Mouse (Mus musculus) erythroblast, adult 5-6 weeks (primary cell): Measurements from ENCODE around the gene Gtf2ird2. TPM values are rescaled to one million over a fixed set of nuclear protein-coding genes. Genes with fewer than 3 reads are reported as not detected.

Source experiments
- ATAC-seq: replicated peaks from 2 replicates; pipeline ENCODE4 v1.8.0; 2016; ENCODE audit warnings: moderate number of reproducible peaks, mild to moderate bottlenecking, moderate TSS enrichment, inconsistent platforms; ENCODE audit not compliant: poor library complexity, low FRiP score, severe bottlenecking
- total RNA-seq, 2 experiments: library from RNA; stranded (forward) in 1 of 2; stranded (reverse) in 1 of 2; fragments of 150-400 nt in 1 of 2; fragments of 200-764, 138-1000 nt in 1 of 2; gene quantifications; 2 replicates each; pipeline versions ENCODE4 v1.2.3 to v1.2.4; 2015 to 2017; ENCODE audit warnings: low replicate concordance in 2 of 2

The Gtf2ird2 gene
- total RNA-seq, 2 experiments from 2014 or later: 1.2 to 2.5 TPM

DNA sequence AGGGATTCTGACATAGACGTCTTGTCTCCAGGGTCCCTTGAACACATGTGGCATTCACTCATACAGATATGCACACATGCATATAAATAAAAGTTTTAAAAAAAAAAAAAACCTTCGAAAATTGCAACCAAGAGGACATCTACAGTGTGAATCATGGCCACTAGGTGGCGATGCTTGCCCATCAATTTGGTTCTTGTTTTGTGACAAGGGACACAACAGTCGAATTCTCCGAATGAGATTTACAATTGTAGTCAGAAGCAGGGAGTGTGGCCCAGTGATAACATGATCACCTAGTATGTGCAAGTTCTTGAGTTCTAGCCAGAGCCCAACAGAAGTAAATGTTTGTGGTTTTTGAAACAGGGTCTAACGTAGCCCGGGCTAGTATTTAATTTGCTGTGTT is 3.9 kb upstream of the Gtf2ird2 start:
- no peak for ATAC-seq

DNA sequence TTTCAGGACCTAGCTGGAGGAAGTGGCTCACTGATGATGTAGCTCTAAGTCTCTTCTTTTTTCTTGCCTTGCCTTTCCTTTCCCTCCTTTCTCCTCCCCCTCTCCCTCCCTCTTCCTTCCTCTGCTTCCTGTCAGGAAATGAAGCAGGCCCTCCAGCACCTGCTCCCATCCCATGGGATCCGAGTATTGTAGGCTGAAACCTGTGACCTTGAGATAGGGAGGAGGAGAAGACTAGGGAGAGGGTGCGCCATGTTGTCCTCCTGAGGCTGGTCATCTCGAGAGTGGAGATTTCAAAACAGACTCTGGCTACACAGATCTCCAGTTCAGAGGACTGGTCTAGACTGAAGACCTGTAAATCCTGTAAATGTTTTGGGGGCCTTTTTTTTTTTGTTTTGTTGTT is 1.6 kb upstream of the Gtf2ird2 start:
- no peak for ATAC-seq

DNA sequence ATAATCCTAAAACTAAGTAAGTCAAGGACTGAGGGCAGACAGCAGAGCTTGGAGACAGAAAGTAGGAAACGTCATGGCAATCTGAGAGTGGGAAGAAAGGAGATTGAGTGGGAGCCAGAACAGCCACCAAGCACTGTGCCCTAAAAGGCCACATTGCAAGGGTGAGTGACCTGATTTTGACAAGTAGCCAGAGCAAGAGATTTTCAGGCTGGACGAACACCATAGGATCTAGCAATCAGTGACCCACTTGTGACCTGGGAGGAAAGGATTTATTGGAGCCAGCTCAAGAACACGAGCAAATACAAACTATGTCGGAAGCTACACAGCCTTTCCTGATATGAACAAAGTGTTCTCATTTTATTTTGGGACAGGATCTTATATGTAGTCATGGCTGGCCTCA is 1.1 kb upstream of the Gtf2ird2 start:
- ATAC-seq: no peak

GRCm38 (mm10) chr5:134183162-134183561 is 657 bp upstream of the Gtf2ird2 start:
- no peak for ATAC-seq

- no peak for ATAC-seq
These were observed 2.2 kb downstream of the Gtf2ird2 start for GRCm38 (mm10) chr5:134186059-134186458.

- ATAC-seq: no peak
These were observed 3.3 kb downstream of the Gtf2ird2 start for GRCm38 (mm10) chr5:134186961-134187731.

GRCm38 (mm10) chr5:134188571-134188970 is 4.8 kb downstream of the Gtf2ird2 start:
- no peak for ATAC-seq

- ATAC-seq: no peak
These were observed 9.8 kb downstream of the Gtf2ird2 start for GRCm38 (mm10) chr5:134193664-134194063.

DNA sequence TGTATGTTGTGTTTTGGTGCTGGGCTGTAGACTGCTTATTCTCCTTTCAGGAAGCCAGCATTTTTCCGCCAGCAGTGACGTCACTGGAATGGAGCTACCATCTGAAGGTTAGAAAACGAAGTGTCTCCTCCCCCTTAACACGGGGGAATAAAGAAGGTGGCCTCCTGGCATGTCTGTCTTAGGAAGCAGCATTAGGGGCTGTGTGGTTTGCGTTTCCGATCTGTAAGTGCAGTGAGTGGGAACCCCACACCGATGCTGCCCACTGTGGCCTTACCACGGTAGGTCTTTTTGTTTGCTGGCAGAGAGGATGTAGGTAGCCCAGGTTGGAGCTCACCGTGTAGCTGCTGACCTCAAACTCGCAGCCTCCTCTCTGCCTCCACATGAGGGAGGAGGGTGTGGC is 22.9 kb downstream of the Gtf2ird2 start:
- no peak for ATAC-seq

GRCm38 (mm10) chr5:134209931-134210554 is 26.2 kb downstream of the Gtf2ird2 start:
- ATAC-seq: no peak

GRCm38 (mm10) chr5:134214021-134214806 is 30.4 kb downstream of the Gtf2ird2 start:
- ATAC-seq: no peak

GRCm38 (mm10) chr5:134217900-134218299 is 34.1 kb downstream of the Gtf2ird2 start:
- no peak for ATAC-seq

DNA sequence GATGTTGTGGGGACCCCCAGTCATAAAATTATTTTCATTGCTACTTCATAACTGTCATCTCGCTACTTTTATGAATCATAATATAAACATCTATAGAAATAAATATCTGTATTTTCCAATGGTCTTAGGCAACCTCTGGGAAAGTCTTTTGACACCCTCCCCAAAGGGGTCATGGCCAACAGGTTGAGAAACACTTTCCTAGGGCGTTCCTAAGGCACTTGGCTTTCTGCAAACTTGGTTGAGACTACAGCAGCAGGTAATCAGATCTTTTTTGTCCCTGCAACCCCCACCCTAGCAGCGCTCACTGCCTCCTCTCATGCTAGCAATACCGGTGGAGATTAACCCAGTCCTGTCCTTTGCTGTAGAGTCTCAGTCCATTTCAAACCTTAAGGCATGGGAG is 37.5 kb downstream of the Gtf2ird2 start:
- ATAC-seq: no peak

DNA sequence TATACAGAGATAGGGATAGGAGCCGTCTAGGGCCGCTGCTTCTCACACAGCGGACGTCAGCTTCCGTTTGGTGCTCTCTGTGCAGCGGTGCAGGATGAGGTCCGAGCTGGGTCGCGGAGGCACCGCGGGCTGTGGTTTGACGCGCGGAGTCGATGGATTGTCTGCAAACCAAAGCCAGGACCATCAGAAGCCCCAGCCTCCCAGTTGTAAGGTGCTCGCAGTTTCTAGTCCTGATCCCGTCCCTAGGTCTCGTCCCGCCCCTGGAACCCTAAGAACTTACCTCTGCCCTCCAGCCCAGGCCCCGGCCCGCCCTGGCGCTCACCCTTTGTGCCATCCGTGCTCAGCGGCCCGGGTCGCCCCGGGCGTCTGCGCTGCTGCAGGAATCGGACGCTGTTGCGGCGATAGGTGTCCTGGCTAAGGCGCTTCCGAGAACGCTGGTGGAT is 37.9 kb downstream of the Gtf2ird2 start:
- no peak for ATAC-seq

GRCm38 (mm10) chr5:134225110-134225901 is 41.5 kb downstream of the Gtf2ird2 start:
- ATAC-seq: no peak

DNA sequence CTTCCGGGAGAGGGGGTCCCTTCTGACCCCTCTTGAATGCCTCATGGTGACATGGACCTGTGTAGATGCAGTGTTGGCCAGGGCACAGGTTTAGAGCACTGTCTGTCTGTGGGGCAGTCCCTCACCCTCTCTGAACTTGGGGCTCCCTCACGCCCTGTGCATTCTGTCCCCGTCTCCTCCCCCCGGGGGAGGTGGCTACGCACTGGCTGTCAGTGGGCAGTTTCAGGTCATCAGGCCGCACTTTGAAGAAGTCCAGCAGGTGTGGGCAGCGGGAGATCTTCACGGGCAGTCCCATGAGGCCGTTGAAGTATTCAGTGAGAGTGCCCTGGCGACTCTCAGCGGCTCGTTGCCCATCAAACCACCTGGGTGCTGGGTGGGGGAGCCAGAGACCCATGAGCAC is 43.1 kb downstream of the Gtf2ird2 start:
- ATAC-seq: no peak

- ATAC-seq: no peak
These were observed 43.9 kb downstream of the Gtf2ird2 start for GRCm38 (mm10) chr5:134227574-134228248.

DNA sequence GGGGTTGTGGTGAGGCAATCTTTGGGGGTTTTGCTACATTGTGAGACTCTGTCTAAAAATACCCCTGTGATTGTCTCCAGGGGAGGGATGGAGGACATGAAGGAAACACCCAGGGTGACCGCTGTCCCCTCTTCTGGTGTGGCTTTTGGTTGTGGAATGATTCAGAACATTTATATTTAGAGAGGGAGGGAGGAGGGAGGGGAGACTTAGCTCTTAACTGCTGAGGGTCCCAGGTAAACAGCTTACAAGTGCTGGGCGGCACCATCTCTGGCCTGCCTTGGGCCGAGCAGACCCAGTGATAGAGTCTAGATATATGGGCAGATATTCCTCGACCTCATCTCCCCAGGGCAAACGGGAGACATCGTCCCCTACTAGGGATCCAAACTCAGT is 44.4 kb downstream of the Gtf2ird2 start:
- ATAC-seq: no peak

- no peak for ATAC-seq
These were observed 45.6 kb downstream of the Gtf2ird2 start, which contains the start of gene Ncf1 for GRCm38 (mm10) chr5:134229391-134229790. TSS of gene Ncf1 (minus strand) at chr5:134229625.
